ENCODE assay signal across 8 mouse cellular contexts in genomic region chr12:86889103-86889644, GRCm38 (mm10). TPM values are rescaled to one million over a fixed set of nuclear protein-coding genes. Genes with fewer than 3 reads are reported as not detected.
DNase-seq lines count a peak whose midpoint lies in the region; ATAC-seq and TF ChIP-seq lines count a peak whose summit lies in the region.

No protein-coding gene starts in this region.

- peak; percentile 31 to 52 for DNase-seq in cerebellum, adult 2 months
- peak; percentile 64 for DNase-seq in R1 (ENCODE audit: low read depth, low spot score)
- DNase-seq in limb, embryonic 14.5 days (ENCODE audit: low spot score) = no peak
- no peak for DNase-seq in gastrocnemius, postnatal 36 days
- no peak for DNase-seq in right cerebral cortex, postnatal 25 days

- H3K27me3 ChIP-seq in cerebellum, adult 2 months (ENCODE audit: control insufficient read depth, insufficient read depth, low read length) = no peaks in the 10 kb centered on the region
- H3K27me3 ChIP-seq in hindbrain, embryonic 12.5 days = no peaks in the 10 kb centered on the region
- no peaks in the 10 kb centered on the region for H3K27me3 ChIP-seq in limb, embryonic 14.5 days (ENCODE audit: control insufficient read depth, insufficient read depth, low read length)
- no peaks in the 10 kb centered on the region for H3K27me3 ChIP-seq in myocyte (ENCODE audit: control insufficient read depth, insufficient read depth, insufficient read length)

- 0 out of 2 replicates have a peak overlapping the region, but pooled peaks have one; percentile 9 for H3K9ac ChIP-seq in hindbrain, embryonic 12.5 days
- no peak overlapping the region for H3K9ac ChIP-seq in limb, embryonic 14.5 days (ENCODE audit: low read depth, low read length, severe bottlenecking)

- intact Hi-C loops in gastrocnemius, postnatal 36 days (cut with DNase I) = no loop called here

- H3K79me2 ChIP-seq in myocyte (ENCODE audit: control insufficient read depth, insufficient read depth) = peaks cover 23% of the 10 kb centered on the region

- peak overlapping the region; percentile 8 for H3ac ChIP-seq in myocyte (ENCODE audit: control insufficient read depth, insufficient read length)

- no peak for ATAC-seq in cerebellum, adult (ENCODE audit: insufficient number of reproducible peaks, low FRiP score, low TSS enrichment)
- no peak for ATAC-seq in hindbrain, embryonic 12.5 days (ENCODE audit: low FRiP score)
- ATAC-seq in limb, embryonic 14.5 days (ENCODE audit: low FRiP score, low read depth) = no peak

- peak overlapping the region; percentile 24; the same call in 1 of the 2 replicates for H3K4me2 ChIP-seq in hindbrain, embryonic 12.5 days (replicated peaks)
- peak overlapping the region; percentile 71 for H3K4me2 ChIP-seq in limb, embryonic 14.5 days (replicated peaks; ENCODE audit: low read depth, low read length, severe bottlenecking)
- peak overlapping the region; percentile 94 for H3K4me2 ChIP-seq in myocyte (ENCODE audit: low read depth)

- no peak for TF ChIP-seq CTCF in cerebellum, adult 2 months (IDR thresholded peaks at IDR 0.05; ENCODE audit: borderline replicate concordance, insufficient read depth, low read depth, low read length)

- 35% methylated on average over 7 of the region's 7 CpGs for WGBS in cerebellum, adult 2 months
- 20% methylated on average over 7 of the region's 7 CpGs for WGBS in hindbrain, embryonic 12.5 days
- WGBS in limb, embryonic 14.5 days = 14% methylated on average over 7 of the region's 7 CpGs

- H3K36me3 ChIP-seq in hindbrain, embryonic 12.5 days = no peaks in the 10 kb centered on the region
- H3K36me3 ChIP-seq in limb, embryonic 14.5 days (ENCODE audit: control insufficient read depth, insufficient read depth, low read length) = no peaks in the 10 kb centered on the region
- H3K36me3 ChIP-seq in myocyte (ENCODE audit: control insufficient read depth, insufficient read depth) = no peaks in the 10 kb centered on the region

- peak overlapping the region; percentile 70 for H3K27ac ChIP-seq in cerebellum, adult 2 months (ENCODE audit: insufficient read depth, low read length)
- peak overlapping the region; percentile 99 for H3K27ac ChIP-seq in hindbrain, embryonic 12.5 days
- peak overlapping the region; percentile 88 for H3K27ac ChIP-seq in limb, embryonic 14.5 days (replicated peaks; ENCODE audit: low read depth, low read length)

- H3K9me3 ChIP-seq in hindbrain, embryonic 12.5 days (replicated peaks) = no peaks in the 10 kb centered on the region
- no peaks in the 10 kb centered on the region for H3K9me3 ChIP-seq in limb, embryonic 14.5 days (ENCODE audit: control insufficient read depth, low read length)

- TF ChIP-seq POLR2A in cerebellum, adult 2 months (IDR thresholded peaks at IDR 0.05; ENCODE audit: borderline replicate concordance, insufficient read depth, low read length) = no peak
- TF ChIP-seq POLR2A in limb, embryonic 14.5 days (IDR thresholded peaks at IDR 0.05; ENCODE audit: borderline replicate concordance, extremely low read depth, insufficient read depth, insufficient read length) = no peak
- TF ChIP-seq POLR2A in myocyte (IDR thresholded peaks at IDR 0.05; ENCODE audit: insufficient read length, low read depth) = peak; percentile 33

- no peak overlapping the region for H3K4me3 ChIP-seq in cerebellum, adult 2 months (replicated peaks; ENCODE audit: insufficient read depth, low read depth, low read length)
- no peak overlapping the region for H3K4me3 ChIP-seq in hindbrain, embryonic 12.5 days
- H3K4me3 ChIP-seq in limb, embryonic 14.5 days (replicated peaks; ENCODE audit: low read length) = 0 out of 2 replicates have a peak overlapping the region, but pooled peaks have one; percentile 30
- peak overlapping the region; percentile 26 for H3K4me3 ChIP-seq in myocyte

- peaks cover 27% of the 10 kb centered on the region for H3K4me1 ChIP-seq in cerebellum, adult 2 months (ENCODE audit: control insufficient read depth, insufficient read depth, low read length)
- H3K4me1 ChIP-seq in hindbrain, embryonic 12.5 days = peaks cover 84% of the 10 kb centered on the region
- peaks cover 81% of the 10 kb centered on the region for H3K4me1 ChIP-seq in limb, embryonic 14.5 days (ENCODE audit: control insufficient read depth, insufficient read depth, low read length)

TF ChIP-seq in myocyte, 11 proteins besides CTCF, POLR2A, EP300 and RAD21:
- TF ChIP-seq CEBPB (IDR thresholded peaks at IDR 0.05; ENCODE audit: insufficient read depth, poor library complexity, severe bottlenecking) (no peak), POLR2AphosphoS2 (IDR thresholded peaks at IDR 0.05; ENCODE audit: insufficient read length, low read depth) (peak; percentile 13), MYOD1 (IDR thresholded peaks at IDR 0.05; ENCODE audit: control insufficient read depth in 1 of 3, insufficient read length in 2 of 3, low read depth in 2 of 3) (peak in 1 of 3 experiments; percentile 28), TCF12 (IDR thresholded peaks at IDR 0.05; ENCODE audit: insufficient read depth, poor library complexity, severe bottlenecking) (no peak), MYOG (IDR thresholded peaks at IDR 0.05; ENCODE audit: control insufficient read depth in 1 of 3, insufficient read depth in 1 of 3, insufficient read length in 2 of 3, low read depth in 2 of 3) (no peak), E2F4 (IDR thresholded peaks at IDR 0.05; ENCODE audit: insufficient read depth) (no peak), MAX (IDR thresholded peaks at IDR 0.05; ENCODE audit: low read depth) (no peak), SRF (IDR thresholded peaks at IDR 0.05; ENCODE audit: control insufficient read depth, insufficient read length, low read depth) (no peak), TCF3 (IDR thresholded peaks at IDR 0.05; ENCODE audit: insufficient read length, low read depth) (no peak), REST (IDR thresholded peaks at IDR 0.05; ENCODE audit: insufficient read depth, insufficient read length) (no peak)
TF ChIP-seq in myocyte: peak in this region for 2.

RNA-seq across cellular contexts. Expression of gene Irf2bpl, which starts 4.6 kb away (rescaled TPM):
- polyA plus RNA-seq in cerebellum, adult 2 months (2012; rRNA removed) = 48.6 and 53.9 TPM in 2 replicates
- polyA plus RNA-seq in hindbrain, embryonic 12.5 days (2016; fragmentation: Nextera tagmentation; extraction: Ambion mirVana) = 75.9 and 86.3 TPM in 2 replicates
- polyA plus RNA-seq in limb, embryonic 14.5 days (2012; rRNA removed) = 37.1 and 50.8 TPM in 2 replicates
- polyA plus RNA-seq in limb, embryonic 14.5 days (2014; fragmentation: Nextera tagmentation; extraction: Ambion mirVana) = 33.9 and 37.0 TPM in 2 replicates
- polyA plus RNA-seq in myocyte (2012; fragmentation: generic; extraction: Trizol) = 59.1 TPM
- 10 to 100 TPM; 18.6 to 23.7 TPM for total RNA-seq in gastrocnemius, postnatal 36 days (2021)

RNA-seq across cellular contexts. Expression of gene Cipc, which starts 57.7 kb away (rescaled TPM):
- 122 and 127 TPM in 2 replicates for polyA plus RNA-seq in cerebellum, adult 2 months (2012; rRNA removed)
- polyA plus RNA-seq in hindbrain, embryonic 12.5 days (2016; fragmentation: Nextera tagmentation; extraction: Ambion mirVana) = 41.1 and 46.9 TPM in 2 replicates
- polyA plus RNA-seq in limb, embryonic 14.5 days (2012; rRNA removed) = 31.3 and 40.7 TPM in 2 replicates
- 20.0 and 21.4 TPM in 2 replicates for polyA plus RNA-seq in limb, embryonic 14.5 days (2014; fragmentation: Nextera tagmentation; extraction: Ambion mirVana)
- 14.7 TPM for polyA plus RNA-seq in myocyte (2012; fragmentation: generic; extraction: Trizol)
- 10 to 100 TPM; 26.3 to 30.3 TPM for total RNA-seq in gastrocnemius, postnatal 36 days (2021)

Comparison
In these comparisons a context has a peak if more than half of its experiments do, and no peak if none do; other contexts are left out.
1. DNase-seq: peak in cerebellum, adult 2 months (2 of 2) and R1 (single experiment); none in limb, embryonic 14.5 days (single experiment), gastrocnemius, postnatal 36 days (0 of 2) and right cerebral cortex, postnatal 25 days (single experiment).
2. H3K4me3 ChIP-seq: peak in limb, embryonic 14.5 days (single experiment) and myocyte (single experiment); none in cerebellum, adult 2 months (single experiment) and hindbrain, embryonic 12.5 days (single experiment).
3. H3K4me2 ChIP-seq: peak in every context shown above with its lines; median percentile 94 in myocyte; 71 in limb, embryonic 14.5 days; 24 in hindbrain, embryonic 12.5 days.
4. Peak in every context shown above with its lines, with median percentiles within 50 percentile points of each other: H3K27ac ChIP-seq.